Mouse (Mus musculus): Measurements from ENCODE around the gene Slc5a11. TPM values are rescaled to one million over a fixed set of nuclear protein-coding genes. Genes with fewer than 3 reads are reported as not detected.

The Slc5a11 gene
- polyA plus RNA-seq, 1 experiment from 2014 or later, result 0.11 TPM

DNA sequence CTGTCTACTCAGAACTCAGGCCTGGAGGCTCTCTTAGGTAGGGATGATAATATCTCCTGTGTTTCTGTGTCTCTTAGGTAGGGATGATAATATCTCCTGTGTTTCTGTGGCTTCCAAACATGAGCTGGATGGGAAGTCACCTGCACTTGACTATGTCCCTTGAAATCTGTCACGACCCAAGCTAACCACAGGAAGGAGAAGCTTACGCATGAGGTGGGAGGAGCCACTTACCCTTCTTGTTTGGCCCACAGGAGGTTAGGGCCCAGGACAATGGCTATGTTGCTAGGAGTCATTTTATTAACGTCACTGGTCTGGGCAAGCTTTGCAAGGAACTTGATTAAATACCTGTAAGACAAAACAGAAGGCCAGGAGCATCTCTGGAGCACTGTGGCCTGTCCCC, 85.7 kb downstream of the Slc5a11 start:
- ATAC-seq (replicated peaks; ENCODE audit: extremely low read depth, insufficient read depth, low FRiP score), result no peak
- Histone ChIP-seq H3K27ac (ENCODE audit: low read length) (no peak overlapping the region), H3K4me2 (ENCODE audit: low read depth, low read length) (no peak overlapping the region), H3K9me3 (replicated peaks; ENCODE audit: control insufficient read depth, low read length) (no peaks in the 10 kb centered on the region), H3K9ac (ENCODE audit: low read length) (no peak overlapping the region), H3K4me3 (ENCODE audit: low read length) (no peak overlapping the region), H3K36me3 (ENCODE audit: control insufficient read depth, insufficient read depth) (peaks cover 28% of the 10 kb centered on the region), H3K27me3 (ENCODE audit: control insufficient read depth, insufficient read depth, low read length) (no peaks in the 10 kb centered on the region), H3K4me1 (ENCODE audit: control insufficient read depth, insufficient read depth, low read length) (peaks cover 11% of the 10 kb centered on the region)
- WGBS, result 71% methylated on average over 3 of the region's 3 CpGs

- Histone ChIP-seq H3K27me3 (ENCODE audit: control insufficient read depth, insufficient read depth, low read length) (no peaks in the 10 kb centered on the region), H3K9ac (ENCODE audit: low read length) (no peak overlapping the region), H3K36me3 (ENCODE audit: control insufficient read depth, insufficient read depth) (peaks cover 31% of the 10 kb centered on the region), H3K4me3 (ENCODE audit: low read length) (no peak overlapping the region), H3K4me1 (ENCODE audit: control insufficient read depth, insufficient read depth, low read length) (no peaks in the 10 kb centered on the region), H3K4me2 (ENCODE audit: low read depth, low read length) (no peak overlapping the region), H3K9me3 (replicated peaks; ENCODE audit: control insufficient read depth, low read length) (no peaks in the 10 kb centered on the region), H3K27ac (ENCODE audit: low read length) (no peak overlapping the region)
- no peak for ATAC-seq (replicated peaks; ENCODE audit: extremely low read depth, insufficient read depth, low FRiP score)
- WGBS, result 72% methylated on average over 2 of the region's 2 CpGs
These were observed 90.8 kb downstream of the Slc5a11 start for GRCm38 (mm10) chr7:123305397-123305796.

DNA sequence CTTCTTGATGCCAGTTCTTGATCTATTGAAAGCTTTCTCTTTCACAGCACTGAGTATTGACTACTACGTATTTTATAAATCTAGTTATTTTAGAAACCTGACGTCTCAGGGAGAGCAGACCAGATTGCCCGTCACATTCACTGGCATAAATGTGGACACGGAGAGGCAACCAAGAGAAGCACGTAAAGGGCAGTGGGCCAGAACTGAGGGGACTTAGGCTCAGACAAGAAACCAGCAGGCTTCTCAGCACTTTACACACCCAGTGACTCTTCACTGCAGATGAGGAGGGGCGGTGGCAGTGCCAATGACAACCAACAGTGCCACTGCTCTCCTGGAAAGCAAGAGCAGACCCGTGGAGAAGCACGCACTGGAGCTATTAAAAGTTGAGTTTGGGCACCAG, 92.7 kb downstream of the Slc5a11 start:
- Histone ChIP-seq H3K9ac (ENCODE audit: low read length) (no peak overlapping the region), H3K9me3 (replicated peaks; ENCODE audit: control insufficient read depth, low read length) (no peaks in the 10 kb centered on the region), H3K4me1 (ENCODE audit: control insufficient read depth, insufficient read depth, low read length) (no peaks in the 10 kb centered on the region), H3K4me3 (ENCODE audit: low read length) (no peak overlapping the region), H3K27me3 (ENCODE audit: control insufficient read depth, insufficient read depth, low read length) (no peaks in the 10 kb centered on the region), H3K4me2 (ENCODE audit: low read depth, low read length) (no peak overlapping the region), H3K36me3 (ENCODE audit: control insufficient read depth, insufficient read depth) (peaks cover 37% of the 10 kb centered on the region), H3K27ac (ENCODE audit: low read length) (no peak overlapping the region)
- no peak for ATAC-seq (replicated peaks; ENCODE audit: extremely low read depth, insufficient read depth, low FRiP score)
- WGBS, result 94% methylated on average over 8 of the region's 8 CpGs

GRCm38 (mm10) chr7:123307887-123308558, 93.4 kb downstream of the Slc5a11 start:
- Histone ChIP-seq H3K4me3 (ENCODE audit: low read length) (no peak overlapping the region), H3K9me3 (replicated peaks; ENCODE audit: control insufficient read depth, low read length) (no peaks in the 10 kb centered on the region), H3K4me1 (ENCODE audit: control insufficient read depth, insufficient read depth, low read length) (no peaks in the 10 kb centered on the region), H3K4me2 (ENCODE audit: low read depth, low read length) (no peak overlapping the region), H3K27ac (ENCODE audit: low read length) (no peak overlapping the region), H3K36me3 (ENCODE audit: control insufficient read depth, insufficient read depth) (peaks cover 34% of the 10 kb centered on the region), H3K9ac (ENCODE audit: low read length) (no peak overlapping the region), H3K27me3 (ENCODE audit: control insufficient read depth, insufficient read depth, low read length) (no peaks in the 10 kb centered on the region)
- 88% methylated on average over 4 of the region's 4 CpGs for WGBS
- no peak for ATAC-seq (replicated peaks; ENCODE audit: extremely low read depth, insufficient read depth, low FRiP score)

GRCm38 (mm10) chr7:123311836-123312235, 97.3 kb downstream of the Slc5a11 start:
- H3K36me3 ChIP-seq (ENCODE audit: control insufficient read depth, insufficient read depth), result peaks cover 15% of the 10 kb centered on the region
- H3K4me2 ChIP-seq (ENCODE audit: low read depth, low read length), result no peak overlapping the region
- no peaks in the 10 kb centered on the region for H3K27me3 ChIP-seq (ENCODE audit: control insufficient read depth, insufficient read depth, low read length)
- no peak overlapping the region for H3K9ac ChIP-seq (ENCODE audit: low read length)
- 67% methylated on average over 5 of the region's 5 CpGs for WGBS
- H3K4me1 ChIP-seq (ENCODE audit: control insufficient read depth, insufficient read depth, low read length), result no peaks in the 10 kb centered on the region
- ATAC-seq (replicated peaks; ENCODE audit: extremely low read depth, insufficient read depth, low FRiP score), result no peak
- no peak overlapping the region for H3K27ac ChIP-seq (ENCODE audit: low read length)
- H3K4me3 ChIP-seq (ENCODE audit: low read length), result no peak overlapping the region
- H3K9me3 ChIP-seq (replicated peaks; ENCODE audit: control insufficient read depth, low read length), result no peaks in the 10 kb centered on the region

DNA sequence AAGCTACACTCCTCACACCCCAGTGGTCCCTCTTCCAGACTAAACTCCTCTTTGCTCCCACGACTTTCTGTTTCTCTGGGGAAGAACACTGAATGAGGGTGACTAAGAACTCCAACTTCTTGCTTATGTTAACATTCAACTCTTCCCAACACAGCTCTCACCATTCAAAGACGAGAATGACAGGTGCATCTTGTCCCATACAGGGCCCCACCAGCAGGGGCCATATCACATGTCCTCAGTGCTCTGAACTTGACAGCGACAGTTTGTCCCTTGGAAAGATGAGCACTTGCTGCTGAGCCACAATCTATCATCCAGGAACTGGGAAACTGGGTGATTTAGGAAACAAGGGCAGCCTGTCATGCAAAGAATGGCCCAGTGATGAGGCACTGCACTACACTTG, 98.2 kb downstream of the Slc5a11 start:
- H3K4me1 ChIP-seq (ENCODE audit: control insufficient read depth, insufficient read depth, low read length), result no peaks in the 10 kb centered on the region
- peaks cover 15% of the 10 kb centered on the region; the same call in 1 of the 2 replicates for H3K36me3 ChIP-seq (ENCODE audit: control insufficient read depth, insufficient read depth)
- no peaks in the 10 kb centered on the region for H3K27me3 ChIP-seq (ENCODE audit: control insufficient read depth, insufficient read depth, low read length)
- ATAC-seq (replicated peaks; ENCODE audit: extremely low read depth, insufficient read depth, low FRiP score), result no peak
- no peak overlapping the region for H3K27ac ChIP-seq (ENCODE audit: low read length)
- H3K4me3 ChIP-seq (ENCODE audit: low read length), result no peak overlapping the region
- no peak overlapping the region for H3K4me2 ChIP-seq (ENCODE audit: low read depth, low read length)
- WGBS, result 67% methylated on average over 3 of the region's 3 CpGs
- no peak overlapping the region for H3K9ac ChIP-seq (ENCODE audit: low read length)
- H3K9me3 ChIP-seq (replicated peaks; ENCODE audit: control insufficient read depth, low read length), result no peaks in the 10 kb centered on the region

GRCm38 (mm10) chr7:123322452-123323121, 108.0 kb downstream of the Slc5a11 start:
- Histone ChIP-seq H3K4me3 (ENCODE audit: low read length) (no peak overlapping the region), H3K4me2 (ENCODE audit: low read depth, low read length) (no peak overlapping the region), H3K27me3 (ENCODE audit: control insufficient read depth, insufficient read depth, low read length) (no peaks in the 10 kb centered on the region), H3K36me3 (ENCODE audit: control insufficient read depth, insufficient read depth) (peaks cover 40% of the 10 kb centered on the region), H3K27ac (ENCODE audit: low read length) (no peak overlapping the region), H3K9me3 (replicated peaks; ENCODE audit: control insufficient read depth, low read length) (no peaks in the 10 kb centered on the region), H3K4me1 (ENCODE audit: control insufficient read depth, insufficient read depth, low read length) (peaks cover 18% of the 10 kb centered on the region), H3K9ac (ENCODE audit: low read length) (no peak overlapping the region)
- ATAC-seq (replicated peaks; ENCODE audit: extremely low read depth, insufficient read depth, low FRiP score), result peak; percentile 28
- WGBS, result 74% methylated on average over 13 of the region's 13 CpGs

Other genes with a start within 250 kb of the Slc5a11 start
- gene Rbbp6, start 249.1 kb upstream of the Slc5a11 start, polyA plus RNA-seq (2015; fragmentation: Nextera tagmentation; extraction: Ambion mirVana), result 16.5 and 17.2 TPM in 2 replicates
- 25.1 and 33.2 TPM in 2 replicates for gene Tnrc6a, start 90.9 kb upstream of the Slc5a11 start, polyA plus RNA-seq (2015; fragmentation: Nextera tagmentation; extraction: Ambion mirVana)
- 38.5 and 39.8 TPM in 2 replicates for gene Lcmt1, start 155.0 kb downstream of the Slc5a11 start, polyA plus RNA-seq (2015; fragmentation: Nextera tagmentation; extraction: Ambion mirVana)
- gene Arhgap17, start 155.1 kb downstream of the Slc5a11 start, polyA plus RNA-seq (2015; fragmentation: Nextera tagmentation; extraction: Ambion mirVana), result 14.3 and 15.1 TPM in 2 replicates
- 0.83 and 1.00 TPM in 2 replicates for gene Aqp8, start 247.5 kb downstream of the Slc5a11 start, polyA plus RNA-seq (2015; fragmentation: Nextera tagmentation; extraction: Ambion mirVana)

Measured in heart, embryonic 16.5 days (tissue).